Mouse (Mus musculus) MEL-GATA-1-ER (cell line): ENCODE results near the gene Sbf1.

Experiments used
- DNase-seq: peaks from one replicate; pipeline ENCODE4 v3.0.0-alpha.2; 2012; ENCODE audit warnings: low read depth; ENCODE audit errors: extremely low read depth

Gene Sbf1

DNA sequence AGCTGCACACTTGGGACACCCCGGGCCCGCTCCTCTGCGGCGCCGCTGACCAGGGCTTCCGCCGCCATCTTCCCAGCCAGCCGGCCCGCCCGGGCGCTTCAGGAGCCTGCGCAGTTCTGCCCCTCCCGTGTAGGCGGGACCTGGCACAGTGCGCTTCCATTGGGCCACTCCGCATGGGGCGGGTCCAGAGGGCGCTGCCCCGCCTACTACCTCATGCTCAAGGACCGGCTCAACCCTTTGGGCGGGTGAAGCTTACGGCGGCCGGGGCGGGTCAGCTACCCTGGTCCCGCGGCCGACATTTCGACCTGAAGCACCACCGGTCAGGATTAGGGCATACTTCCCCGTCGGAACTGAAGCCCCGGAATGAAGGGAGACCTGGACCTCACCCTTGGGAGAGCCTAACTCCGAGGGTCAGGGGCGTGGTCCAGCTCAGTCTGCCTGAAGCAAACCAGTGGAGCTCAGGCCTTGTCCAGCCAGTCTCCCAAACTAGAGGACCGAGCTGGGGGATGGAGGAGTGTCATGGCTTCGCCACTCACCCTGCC lies at the start of gene Sbf1:
Sbf1 (minus strand) TSS at position 122 of the 542 bp plus-strand sequence.
- DNase-seq, result peak; percentile 80

DNA sequence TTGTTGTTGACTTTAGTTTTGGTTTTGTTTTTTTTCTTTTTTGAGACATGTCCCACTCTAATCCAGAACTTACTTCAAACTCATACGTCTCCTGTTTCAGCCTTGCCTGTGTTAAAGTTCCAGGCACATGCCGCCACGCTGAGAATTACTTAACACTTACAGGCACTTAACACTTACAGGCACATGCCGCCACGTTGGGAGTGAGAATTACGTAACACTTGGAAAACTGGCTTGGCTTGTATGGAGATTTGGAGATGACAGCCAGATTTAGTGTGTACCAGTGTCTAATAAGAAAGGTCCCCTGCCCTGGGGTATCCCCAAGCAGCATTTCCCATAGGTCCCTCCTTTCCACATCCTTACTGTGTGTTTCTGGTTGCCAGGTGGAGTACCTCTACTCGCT lies 47.9 kb upstream of the Sbf1 start:
- DNase-seq, result no peak

DNA sequence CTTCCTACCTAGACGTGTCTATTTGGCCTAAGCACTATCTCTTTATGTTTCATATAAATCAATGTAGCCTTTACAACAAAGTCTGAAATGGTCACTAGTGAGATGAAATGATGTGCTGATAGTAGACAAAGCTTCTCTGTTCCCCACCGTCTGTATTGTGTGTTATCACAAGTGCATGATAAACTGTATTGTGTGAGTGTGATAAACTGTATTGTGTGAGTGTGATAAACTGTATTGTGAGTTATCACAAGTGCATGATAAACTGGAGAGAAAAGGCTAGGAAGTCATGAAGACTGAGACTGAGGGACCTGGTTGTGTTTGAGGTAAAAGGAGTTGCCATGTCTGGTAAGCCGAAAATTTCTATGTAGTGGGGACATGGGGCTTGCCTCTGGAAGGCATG lies 43.7 kb upstream of the Sbf1 start:
- DNase-seq, result no peak

DNA sequence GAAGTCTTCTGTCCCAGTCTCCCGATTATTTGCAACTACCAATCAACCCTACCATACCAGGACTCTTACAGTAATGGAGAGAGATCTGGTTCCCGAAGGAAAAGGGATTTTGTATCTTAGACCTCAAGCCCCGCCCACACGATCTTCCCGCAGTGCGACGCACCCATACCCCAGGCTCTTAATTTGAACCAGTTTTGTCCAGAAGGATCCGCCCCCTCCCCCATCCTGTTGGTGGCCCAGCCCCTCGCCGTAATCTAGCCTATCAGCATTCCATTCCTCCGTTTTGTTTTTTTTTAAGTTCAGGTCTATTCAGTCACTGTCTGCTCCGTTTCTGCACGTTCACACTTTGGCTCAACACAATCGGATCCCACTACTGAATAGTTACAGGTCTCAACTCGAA lies 41.3 kb upstream of the Sbf1 start:
- peak; percentile 90 for DNase-seq

DNA sequence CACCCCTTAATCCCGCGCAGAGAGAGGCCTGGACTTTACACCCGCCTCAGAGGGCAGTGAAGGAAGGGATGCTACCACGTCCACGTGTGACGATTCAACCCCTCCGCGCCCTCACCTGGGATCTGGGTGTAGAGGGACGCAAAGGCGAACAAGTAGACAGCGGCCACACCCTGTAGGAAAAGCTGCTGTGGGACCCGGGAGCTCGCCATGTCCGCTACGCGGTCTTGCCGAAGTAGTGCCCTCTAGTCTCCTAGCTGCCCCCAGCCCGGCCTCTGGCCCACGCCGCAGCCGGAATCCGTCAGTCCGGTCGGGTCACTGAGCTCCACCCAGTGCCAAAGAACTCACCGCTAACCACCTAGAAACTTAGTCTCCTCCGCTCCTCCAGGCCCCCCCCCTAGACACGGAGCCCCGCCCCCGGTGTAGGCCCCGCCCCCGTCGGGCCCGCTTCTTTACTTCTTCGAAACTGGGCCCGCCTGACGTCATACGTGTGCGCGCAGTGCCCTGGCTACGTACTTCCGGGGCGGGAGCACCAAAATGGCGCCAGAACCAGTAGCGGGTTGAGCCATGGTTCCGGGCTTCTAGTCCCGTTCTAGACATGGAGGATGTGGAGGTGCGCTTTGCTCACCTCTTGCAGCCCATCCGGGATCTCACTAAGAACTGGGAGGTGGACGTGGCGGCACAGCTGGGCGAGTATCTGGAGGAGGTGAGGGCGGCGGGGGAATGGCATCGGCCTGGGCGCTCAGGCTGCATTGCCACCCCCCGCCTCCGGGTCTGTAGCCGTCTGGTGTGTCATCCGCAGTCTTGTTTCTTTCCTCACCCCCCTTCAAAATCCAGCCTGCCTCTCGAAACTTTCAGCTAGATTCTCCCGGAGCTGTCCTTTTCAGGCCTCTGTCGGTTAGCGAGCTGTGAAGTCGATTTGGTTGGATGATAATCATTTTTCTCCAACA lies 40.4 kb upstream of the Sbf1 start, which contains the start of the genes Lmf2 and Ncaph2:
Lmf2 (minus strand) TSS at position 419 of the 947 bp plus-strand sequence.
Ncaph2 (plus strand) TSS at position 479 of the 947 bp plus-strand sequence.
- DNase-seq, result peak; percentile 74

DNA sequence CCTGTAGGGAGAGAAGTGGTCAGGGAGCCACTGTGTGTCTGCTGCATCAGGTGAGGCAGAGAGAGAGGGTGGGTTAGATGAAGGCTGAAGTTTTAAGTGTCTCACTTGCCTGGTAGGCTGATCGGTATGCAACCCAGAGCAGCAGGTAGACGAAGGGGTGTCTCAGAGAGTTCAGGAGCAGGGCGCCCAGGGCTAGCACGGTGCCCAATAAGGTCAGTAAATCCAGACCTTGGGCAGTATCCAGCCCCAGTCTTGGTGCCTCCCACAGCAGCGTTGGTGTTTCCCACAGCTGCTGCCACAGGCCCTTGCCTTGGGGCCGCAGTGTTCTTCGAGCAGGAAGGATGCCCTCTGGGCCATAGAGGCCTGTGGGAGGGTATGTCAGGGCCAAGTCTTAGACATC lies 39.3 kb upstream of the Sbf1 start:
- DNase-seq, result no peak

DNA sequence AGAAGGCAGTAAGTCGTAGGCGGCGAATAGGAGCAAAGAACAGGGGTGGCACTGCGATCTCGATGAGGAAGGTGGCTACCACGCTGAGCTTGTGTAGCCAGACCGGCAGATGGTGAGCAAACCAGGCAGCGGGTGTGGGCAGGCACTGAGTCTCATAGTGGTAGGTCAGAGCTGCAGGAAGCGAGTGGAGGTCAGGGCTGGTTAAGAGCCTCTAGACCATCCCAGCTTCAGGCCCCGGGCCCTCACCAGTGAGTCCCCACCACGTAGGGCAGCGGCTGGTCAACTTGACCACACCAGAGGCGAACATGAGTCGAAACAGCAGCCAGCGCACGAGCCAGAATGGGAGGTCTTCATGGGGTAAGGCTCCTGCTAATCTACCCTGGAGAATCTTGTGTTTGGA lies 38.7 kb upstream of the Sbf1 start:
- DNase-seq, result no peak

DNA sequence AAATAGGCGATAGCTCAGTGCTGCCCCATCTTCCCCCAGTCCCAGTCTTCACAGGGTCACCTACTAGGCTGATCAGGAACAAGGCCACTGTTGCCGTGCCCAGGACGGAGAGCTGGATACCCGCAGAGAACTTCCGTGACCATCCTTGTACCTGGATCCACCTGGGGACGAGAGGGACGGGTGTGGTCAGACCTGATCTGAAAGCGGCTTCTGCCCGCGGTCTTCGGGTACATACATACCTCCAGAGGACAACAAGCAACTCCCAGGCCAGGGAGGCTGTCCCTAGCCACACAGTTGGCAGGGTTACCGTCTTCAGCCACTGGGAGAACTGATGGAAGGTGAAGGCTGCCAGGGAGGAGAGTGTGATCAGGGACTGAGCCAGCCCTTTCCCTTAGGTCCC lies 37.7 kb upstream of the Sbf1 start:
- DNase-seq, result no peak

DNA sequence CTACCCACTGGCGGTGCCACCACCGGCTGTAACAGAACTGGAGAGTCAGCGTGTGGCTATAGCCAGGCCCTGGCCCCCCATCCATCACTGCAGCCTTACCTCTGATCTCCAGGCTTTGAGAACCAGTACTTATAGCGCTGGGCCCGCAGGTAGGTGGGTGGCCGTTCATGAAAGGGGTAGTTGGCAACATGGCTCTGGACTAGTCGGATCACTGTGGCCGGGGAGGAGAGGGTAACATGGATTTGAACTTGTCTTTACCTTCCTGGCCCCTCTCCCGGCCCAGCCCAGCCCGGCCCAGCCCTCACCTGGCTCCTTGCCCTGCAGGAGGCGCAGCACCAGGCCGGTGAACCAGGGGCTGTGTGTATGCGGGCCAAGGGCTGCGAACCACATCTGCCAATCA lies 36.9 kb upstream of the Sbf1 start:
- DNase-seq, result no peak

DNA sequence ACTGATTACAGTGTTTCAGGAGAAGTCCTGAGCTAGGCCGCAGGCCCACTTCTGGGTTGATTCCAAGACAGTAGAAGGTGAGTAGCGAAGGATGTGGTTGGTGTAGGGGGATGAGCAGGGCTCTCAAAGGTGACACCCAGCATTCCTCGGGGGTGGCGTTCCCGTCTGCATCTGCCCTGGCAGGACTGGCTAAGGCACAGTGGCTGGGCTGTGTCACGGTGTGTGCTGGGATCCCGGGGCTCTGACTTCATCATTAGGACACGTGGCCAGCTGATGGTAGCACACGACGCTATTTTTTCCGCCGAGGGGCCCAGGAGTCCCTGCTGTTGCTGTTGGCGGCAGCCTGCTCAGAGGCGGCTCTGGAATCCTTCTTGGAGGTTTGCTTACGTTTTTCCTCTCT lies 36.2 kb upstream of the Sbf1 start:
- no peak for DNase-seq

DNA sequence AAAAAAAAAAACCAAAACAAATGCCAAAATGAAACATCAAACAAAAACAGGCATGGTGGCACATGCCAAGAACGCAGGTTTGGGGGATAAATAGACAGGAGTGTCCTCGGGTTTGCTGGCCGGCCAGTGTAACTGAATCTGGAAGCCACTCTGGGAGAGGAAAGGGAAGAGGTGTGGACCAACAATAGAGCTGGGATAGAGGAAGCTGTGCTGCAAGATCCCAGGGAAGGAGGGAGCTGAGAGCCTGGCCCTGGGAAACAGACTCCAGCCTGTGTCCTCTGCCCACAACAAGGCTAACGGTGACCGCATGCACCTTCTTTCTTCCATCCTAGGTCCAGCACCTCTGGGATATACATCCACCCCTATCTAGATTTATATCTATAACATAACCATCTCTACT lies 35.3 kb upstream of the Sbf1 start:
- no peak for DNase-seq

DNA sequence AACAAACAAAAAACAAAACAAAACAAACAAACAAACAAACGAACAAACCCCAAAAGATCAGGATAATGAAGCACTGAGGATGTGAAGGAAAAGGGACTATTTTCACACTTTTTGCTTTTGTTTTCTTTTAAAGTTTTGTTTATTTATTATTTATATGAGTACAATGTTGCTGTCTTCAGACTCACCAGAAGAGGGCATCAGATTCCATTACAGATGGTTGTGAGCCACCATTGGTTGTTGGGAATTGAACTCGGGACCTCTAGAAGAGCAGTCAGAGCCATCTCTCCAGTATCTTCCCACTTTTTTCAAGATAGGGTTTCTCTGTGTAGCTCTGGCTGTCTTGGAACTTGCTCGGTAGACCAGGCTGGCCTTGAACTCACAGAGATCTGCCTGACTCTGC lies 28.2 kb upstream of the Sbf1 start:
- no peak for DNase-seq

DNA sequence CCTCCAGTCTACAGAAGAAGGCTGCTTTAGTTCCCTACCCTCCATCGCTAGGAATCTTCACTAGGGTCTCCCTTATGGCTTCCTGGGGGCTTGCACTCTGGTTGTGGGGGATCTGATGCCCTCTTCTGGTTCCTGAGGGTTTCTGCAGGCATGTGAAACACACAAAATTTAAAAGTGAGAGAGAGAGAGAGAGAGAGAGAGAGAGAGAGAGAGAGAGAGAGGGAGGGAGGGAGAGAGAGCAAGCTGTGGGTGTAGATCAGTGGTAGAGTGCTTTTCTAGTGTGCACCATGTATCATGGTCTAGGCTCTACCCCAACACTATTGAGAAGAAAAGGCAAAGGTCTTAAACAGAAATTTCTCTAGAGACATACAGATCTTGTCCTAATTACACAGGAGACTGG lies 26.6 kb upstream of the Sbf1 start:
- no peak for DNase-seq

DNA sequence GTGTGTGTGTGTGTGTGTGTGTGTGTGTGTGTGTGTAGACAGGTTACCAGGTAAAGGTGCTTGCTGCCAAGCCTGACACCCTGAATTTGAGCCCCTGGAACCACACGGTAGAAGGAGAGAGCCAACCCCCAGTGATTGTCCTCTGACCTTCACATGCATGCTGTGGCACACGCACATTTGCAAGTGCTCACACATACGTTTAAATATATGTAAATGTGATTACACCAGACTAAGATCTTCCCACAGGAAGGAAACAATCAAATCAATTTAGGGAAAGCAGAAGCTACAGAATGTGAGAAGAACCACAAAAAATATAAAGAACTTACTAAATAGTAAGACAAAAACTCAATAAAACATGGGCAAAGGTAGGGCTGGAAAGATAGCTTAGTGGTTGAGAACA lies 25.0 kb upstream of the Sbf1 start:
- no peak for DNase-seq

DNA sequence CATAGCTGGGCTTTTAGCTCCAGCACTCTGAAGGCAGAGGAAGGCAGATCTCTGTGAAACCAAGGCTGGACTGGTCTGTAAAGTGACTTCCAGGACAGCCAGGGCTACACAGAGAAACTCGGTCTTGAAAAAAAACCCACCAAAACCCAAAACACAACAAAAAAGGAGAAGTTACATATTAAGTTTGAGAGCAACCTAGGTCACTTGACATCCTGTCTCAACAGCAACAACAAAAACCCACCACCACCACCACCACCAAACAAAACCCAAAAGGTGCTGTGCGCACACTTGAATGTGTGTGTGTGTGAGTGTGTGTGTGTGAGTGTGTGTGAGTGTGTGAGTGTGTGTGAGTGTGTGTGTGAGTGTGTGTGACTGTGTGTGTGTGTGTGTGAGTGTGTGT lies 24.6 kb upstream of the Sbf1 start:
- DNase-seq, result no peak

DNA sequence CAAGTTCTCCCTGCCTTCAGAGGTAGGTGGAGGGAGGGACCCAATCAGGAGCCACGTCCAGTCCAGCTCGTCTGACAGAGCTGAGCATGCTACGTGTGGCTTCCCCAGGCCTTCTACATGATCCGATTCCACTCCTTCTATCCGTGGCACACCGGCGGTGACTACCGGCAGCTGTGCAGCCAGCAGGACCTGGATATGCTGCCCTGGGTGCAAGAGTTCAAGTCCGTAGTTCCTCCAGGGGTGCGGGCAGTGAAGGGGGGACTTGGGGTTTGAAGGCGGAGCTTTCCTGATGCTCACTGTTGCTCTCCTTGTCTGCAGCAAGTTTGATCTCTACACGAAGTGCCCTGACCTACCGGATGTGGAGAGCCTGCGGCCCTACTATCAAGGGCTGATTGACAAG lies 21.3 kb upstream of the Sbf1 start:
- DNase-seq, result no peak

DNA sequence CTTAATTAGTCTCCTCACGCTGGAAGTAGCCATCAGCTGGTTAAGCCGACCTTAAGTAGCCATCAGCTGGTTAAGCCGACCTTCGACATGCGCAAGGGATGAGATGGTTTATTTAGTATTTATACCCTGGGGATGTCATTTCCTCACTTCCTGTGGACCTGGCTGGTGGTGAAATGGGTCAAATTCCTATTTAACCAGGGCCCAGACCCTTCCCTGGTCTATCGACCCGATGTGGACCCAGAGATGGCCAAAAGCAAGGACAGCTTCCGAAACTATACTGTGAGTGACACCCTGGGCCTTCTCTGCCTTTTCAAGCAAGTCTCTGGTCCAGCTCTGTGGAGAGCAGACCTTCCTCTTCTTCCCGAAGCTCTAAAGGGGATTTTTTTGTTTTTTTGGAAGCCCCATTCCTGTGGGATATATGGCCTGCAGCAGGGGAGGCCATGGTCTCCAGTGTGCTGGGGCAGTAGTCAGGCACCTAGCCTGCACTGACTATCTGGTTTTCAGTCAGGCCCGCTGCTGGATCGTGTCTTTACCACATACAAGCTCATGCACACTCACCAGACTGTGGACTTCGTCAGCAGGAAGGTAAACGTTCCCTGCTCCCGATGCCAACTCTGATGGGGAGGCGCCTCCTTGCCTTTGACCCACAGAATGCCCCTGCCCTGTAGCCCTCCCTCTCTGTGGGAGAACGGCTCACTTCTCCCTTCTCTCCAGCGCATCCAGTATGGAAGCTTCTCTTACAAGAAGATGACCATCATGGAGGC lies 19.8 kb upstream of the Sbf1 start:
- no peak for DNase-seq

DNA sequence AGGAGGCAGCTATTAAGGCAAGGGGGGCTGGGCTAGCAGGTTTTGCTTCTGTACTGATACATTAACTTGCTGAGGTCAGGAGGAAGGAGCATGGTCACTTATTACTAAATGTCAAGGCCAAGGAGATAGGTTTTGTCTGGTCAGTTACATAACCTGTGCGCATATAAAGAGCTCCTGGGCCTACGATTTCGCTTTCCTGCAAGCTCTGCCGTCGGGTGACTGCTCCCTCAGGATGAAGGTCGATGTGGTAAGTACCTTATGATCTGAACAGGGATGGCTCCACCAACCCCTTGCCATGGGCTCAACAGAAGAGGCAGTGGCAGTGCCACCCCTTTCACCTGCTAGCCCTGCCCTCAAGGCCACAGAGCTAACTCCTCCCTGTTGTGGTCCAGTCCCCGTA lies 19.2 kb upstream of the Sbf1 start, which contains the start of gene Miox:
Miox (plus strand) TSS at position 128 of the 400 bp plus-strand sequence.
- DNase-seq, result no peak

DNA sequence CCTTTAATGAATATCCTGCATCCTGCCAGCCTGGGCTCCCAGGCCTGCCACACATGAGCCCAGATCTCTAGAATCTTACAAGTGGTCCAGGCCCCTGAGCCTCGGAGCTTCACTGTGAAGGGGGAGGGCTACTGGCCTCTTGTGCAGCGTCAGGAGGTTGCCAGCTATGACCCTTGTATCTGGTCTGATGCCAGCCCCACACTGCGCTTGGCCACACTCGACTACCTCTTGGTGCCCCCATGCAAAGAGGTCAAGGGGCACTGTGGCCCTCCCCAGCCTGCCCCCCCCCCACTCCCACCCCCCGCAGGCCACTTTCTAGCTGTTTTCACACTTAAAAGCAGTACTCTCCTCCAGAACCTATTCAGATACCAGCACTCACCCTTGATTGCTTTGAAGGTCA lies 11.3 kb upstream of the Sbf1 start:
- DNase-seq, result no peak

DNA sequence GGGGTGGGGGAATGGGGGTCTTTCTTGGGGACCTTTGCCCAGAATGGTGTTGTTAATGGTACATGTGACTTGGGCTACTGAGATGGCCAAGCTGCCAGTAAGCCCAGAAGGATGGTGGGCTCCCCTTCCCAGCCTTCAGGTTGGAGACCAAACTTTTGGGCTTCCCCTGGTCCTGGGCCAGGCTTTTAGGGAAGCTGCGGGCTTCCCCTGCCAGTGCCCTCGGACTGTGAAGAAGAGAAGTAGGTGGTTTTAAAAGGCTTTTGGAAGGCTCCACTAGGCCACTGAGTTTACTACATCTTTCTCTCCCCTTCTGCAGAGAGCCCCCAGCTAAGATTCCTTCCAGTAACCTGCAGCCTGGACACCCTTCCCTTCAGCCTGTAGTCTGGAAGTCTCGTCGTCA lies 8.5 kb upstream of the Sbf1 start:
- no peak for DNase-seq

DNA sequence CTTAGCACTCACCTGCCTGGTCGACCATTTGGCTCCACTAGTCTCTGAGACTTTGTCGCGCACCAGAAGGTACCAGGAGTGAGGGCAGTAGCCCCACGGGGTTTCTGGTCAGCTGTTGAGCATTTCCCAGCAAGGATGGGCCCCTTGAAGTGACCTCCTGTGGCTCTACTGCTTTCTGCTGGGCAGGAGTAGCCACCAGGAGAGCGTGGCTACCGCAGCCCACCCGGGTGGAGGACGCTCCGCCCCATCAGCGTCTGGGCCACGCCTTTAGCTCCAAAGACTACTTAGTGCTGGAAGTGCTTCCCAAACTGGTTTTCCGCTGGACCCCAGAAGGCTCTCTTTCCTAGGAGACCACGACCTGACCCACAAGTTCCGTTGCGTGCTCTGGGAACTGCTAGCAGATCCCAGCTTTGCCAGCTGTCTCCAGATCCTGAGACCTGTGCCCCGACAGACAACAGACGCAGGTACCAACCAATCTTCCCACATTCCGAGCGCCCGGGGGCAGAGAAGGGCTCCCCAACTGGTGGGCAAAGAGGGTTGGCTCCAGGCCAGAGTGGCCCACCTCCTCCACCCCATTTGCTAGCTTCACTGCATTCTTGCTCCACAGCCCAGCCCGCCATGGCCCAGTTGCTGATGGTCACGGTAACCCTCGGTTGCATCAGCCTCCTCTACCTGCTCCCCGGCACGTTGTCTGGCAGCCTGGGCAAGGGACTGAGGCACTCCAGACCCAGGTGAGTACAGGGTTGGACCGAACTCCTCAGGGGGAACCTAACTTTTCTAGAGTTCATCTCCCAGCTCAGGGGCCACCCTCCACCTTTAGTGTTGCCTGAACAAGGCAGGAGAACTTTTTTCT lies 7.8 kb upstream of the Sbf1 start, which contains the start of gene Adm2:
Adm2 (plus strand) TSS at position 51 of the 853 bp plus-strand sequence.
- DNase-seq, result no peak
